Mouse (Mus musculus) retina, embryonic 14.5 days (tissue): ENCODE measurements at regions not wholly inside any gene's neighbourhood (a gene's known extent, or its start where the extent isn't known, plus 50 kb on each side); places are given as distances from the start of the nearest gene placed in this dataset.

Experiments
- DNase-seq: peaks from one replicate; pipeline ENCODE4 v3.0.0-alpha.2; 2015; ENCODE audit warnings: low spot score

GRCm38 (mm10) chr1:39100492-39100891 is 93.0 kb upstream of the Npas2 start:
- no peak for DNase-seq

GRCm38 (mm10) chr1:39102126-39102905 is 91.2 kb upstream of the Npas2 start:
- DNase-seq, result no peak

DNA sequence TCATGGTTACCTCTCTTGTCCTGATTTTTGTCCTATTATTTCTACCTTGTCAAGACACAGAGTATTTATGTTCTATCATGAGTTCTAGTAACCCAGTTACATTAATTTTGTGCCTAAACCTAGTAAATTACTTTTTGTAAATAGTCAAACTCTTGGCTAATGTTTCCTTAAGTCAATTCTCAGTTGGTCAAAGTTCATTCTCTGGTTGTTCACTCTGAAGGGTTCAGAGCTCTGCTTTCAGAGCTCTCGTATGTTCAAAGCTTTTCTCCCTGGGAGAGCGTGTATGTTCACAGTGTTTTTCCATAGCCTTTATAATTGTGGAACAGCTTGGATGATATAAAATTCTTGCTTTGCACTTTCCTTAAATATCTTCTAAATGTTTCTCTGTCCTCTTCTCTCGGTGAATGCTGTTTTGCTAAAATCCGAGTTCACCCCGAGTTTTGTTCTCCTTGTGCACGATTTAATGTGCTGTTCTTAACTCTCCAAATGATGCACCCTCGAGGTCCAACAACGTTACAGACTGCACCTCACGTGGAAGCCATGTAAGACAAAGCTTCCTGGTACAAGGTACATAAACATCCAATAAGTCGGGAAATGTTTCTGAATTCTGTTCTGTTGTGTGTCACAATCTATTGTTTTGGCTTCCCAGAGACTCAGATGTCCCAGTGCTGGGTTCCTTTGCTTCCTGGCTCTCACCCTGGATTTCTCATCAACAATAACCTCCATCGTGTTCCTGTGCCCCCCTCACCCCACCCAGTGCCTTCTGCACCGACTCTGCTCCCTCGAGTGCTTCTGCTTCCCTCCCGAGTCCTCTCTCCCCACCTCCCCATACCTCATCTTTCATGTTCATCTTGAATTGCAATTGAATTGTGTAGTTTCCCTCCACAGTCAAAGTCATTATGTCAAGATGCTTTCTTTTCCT is 90.3 kb upstream of the Npas2 start:
- no peak for DNase-seq

DNA sequence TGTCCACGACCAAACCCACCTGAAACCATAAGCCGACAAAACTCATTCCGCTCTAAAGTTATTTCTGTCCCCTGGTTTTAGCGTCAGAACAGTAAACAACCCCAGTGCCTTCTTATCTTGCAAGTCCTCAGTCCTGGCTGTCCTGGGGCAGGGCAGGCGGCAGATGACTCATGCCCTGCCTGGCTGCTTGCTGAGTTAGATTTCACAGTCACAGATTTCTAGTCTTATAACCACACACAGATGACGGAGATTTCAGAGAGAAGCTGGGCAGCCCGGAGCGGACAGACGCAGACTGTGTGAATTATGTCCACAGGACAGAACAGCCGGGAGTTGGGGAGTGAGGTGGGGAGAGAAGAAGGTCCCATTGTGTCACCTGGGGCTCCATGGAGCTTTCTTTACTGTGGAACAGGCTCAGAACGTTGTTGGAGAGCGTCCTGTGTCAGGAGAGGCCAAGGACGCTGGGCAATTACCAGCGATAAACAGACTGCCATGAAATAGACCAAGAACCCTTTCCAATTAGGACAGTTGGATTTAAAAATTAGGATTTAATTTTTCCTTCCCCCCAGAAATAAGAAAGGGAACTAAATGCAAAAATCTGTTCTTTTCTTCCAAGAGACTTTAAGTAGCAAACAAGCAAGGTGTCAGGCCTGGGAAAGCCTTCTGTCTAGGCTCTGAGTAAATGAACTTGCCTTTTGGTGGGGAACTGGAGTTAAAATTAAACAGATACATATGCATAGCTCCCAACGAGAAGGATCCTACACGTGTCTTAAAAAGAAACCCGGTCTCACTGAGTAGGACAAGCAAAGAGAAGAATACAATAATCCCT is 87.8 kb upstream of the Npas2 start:
- DNase-seq, result no peak

DNA sequence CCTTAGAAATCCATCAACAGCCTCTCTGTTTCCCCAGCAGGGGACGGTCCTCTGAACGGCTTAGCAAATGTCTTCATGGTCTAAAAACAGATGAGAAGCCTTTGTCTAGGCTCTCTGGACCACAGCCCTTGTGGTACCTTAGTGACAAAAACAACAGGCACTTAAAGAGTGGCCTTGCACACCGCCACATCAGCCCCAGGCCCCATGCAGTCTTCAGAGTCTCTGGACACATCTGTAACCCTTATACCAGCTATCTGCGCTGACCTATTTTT is 87.2 kb upstream of the Npas2 start:
- DNase-seq, result no peak

- DNase-seq, result no peak
These were observed 86.9 kb upstream of the Npas2 start for GRCm38 (mm10) chr1:39106650-39107049.

- DNase-seq, result no peak
These were observed 77.2 kb upstream of the Npas2 start for GRCm38 (mm10) chr1:39116319-39116718.

GRCm38 (mm10) chr1:39122316-39123015 is 71.1 kb upstream of the Npas2 start:
- DNase-seq, result peak; percentile 24

DNA sequence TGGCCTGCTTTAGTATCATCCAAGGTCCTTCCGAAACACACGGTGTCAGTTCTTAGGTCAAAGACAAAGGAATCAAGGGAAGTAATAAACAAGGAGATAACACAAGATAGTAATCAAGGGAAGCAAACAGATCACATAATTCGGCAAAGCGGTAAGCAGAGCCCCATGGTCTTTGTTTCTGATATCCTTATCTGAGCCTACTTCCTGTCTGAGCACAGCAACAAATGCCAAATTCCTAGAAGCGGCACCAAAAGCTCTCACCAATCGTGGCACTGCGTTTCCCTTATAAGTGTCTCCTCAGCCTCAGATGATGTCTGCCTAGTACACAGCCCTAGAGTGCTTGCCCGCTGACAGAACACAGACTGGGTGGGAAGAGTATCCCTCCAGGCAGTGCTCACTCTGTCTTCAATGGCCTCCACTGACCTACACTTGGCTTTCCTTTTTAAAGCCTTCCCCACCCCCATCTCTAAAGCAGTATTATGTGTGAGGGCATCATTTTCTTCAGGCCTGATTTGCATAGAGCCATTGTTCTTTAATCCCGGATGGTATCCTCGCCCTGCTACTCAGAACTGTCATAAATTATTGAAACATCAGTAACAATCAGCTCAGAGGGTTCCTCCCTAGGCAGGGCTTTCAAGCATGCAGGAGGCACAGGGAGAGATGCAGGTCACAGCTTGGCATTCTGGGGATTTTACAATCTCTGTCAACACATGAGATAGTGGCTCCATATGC is 70.3 kb upstream of the Npas2 start:
- peak; percentile 16 for DNase-seq

- no peak for DNase-seq
These were observed 69.8 kb upstream of the Npas2 start for GRCm38 (mm10) chr1:39123813-39124146.

- DNase-seq, result no peak
These were observed 59.0 kb upstream of the Npas2 start for GRCm38 (mm10) chr1:39134521-39134920.

DNA sequence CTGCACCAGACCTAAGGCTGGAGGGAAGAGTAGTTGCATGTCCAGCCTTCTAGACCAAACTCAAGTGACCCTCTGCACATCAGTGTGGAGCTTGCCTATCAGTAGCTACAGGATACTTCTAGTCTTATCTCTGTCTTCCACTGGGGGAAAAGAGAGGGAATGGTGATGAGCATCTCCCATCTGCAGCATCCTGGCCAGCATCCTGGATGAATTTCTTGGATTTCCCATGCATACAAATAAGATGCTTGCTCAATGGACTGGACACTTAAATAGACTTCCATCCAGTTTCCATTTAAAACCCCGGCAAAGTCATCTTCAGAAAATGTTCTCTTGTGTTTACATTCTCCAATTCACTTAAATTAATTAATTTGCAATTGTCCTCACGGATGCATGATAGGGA is 50.5 kb upstream of the Npas2 start:
- no peak for DNase-seq

- DNase-seq, result no peak
These were observed 49.9 kb upstream of the Npas2 start for GRCm38 (mm10) chr1:39143626-39144025.
